Mouse (Mus musculus): Measurements from ENCODE around the gene Gm42957. TPM values are rescaled to one million over a fixed set of nuclear protein-coding genes. Genes with fewer than 3 reads are reported as not detected.

Gene Gm42957
- total RNA-seq, 2 experiments from 2014 or later: 0.35 to 0.70 TPM

Other genes with a start within 250 kb of the Gm42957 start
- not detected for gene BC107364, start 183.2 kb upstream of the Gm42957 start, total RNA-seq (2021)
- gene Hfe2, start 110.3 kb upstream of the Gm42957 start, total RNA-seq (2021): under 1 TPM in 1 of 2 experiments, not detected in 1; 0.42 TPM
- 100 to 1,000 TPM; 539 to 784 TPM for gene Txnip, start 77.5 kb upstream of the Gm42957 start, total RNA-seq (2021)
- gene Gm16253, start 58.5 kb upstream of the Gm42957 start, total RNA-seq (2021): not detected
- 10 to 100 TPM; 35.5 to 38.8 TPM for gene Polr3gl, start 41.3 kb upstream of the Gm42957 start, total RNA-seq (2021)
- under 1 TPM; 0.76 to 0.77 TPM for gene Ankrd34a, start 38.8 kb upstream of the Gm42957 start, total RNA-seq (2021)
- gene Lix1l, start 34.3 kb upstream of the Gm42957 start, total RNA-seq (2021): 10 to 100 TPM; 24.4 to 39.1 TPM
- 10 to 100 TPM; 89.7 to 89.8 TPM for gene Rbm8a, start 5.5 kb upstream of the Gm42957 start, total RNA-seq (2021)
- 10 to 100 TPM; 41.3 to 45.6 TPM for gene Pex11b, start 98 bp upstream of the Gm42957 start, total RNA-seq (2021)
- gene Itga10, start 10.1 kb downstream of the Gm42957 start, total RNA-seq (2021): 1 to 10 TPM; 1.4 to 3.0 TPM
- gene Ankrd35, start 34.7 kb downstream of the Gm42957 start, total RNA-seq (2021): 1 to 10 TPM; 1.3 to 6.6 TPM
- 10 to 100 TPM; 19.7 to 20.1 TPM for gene Pias3, start 60.9 kb downstream of the Gm42957 start, total RNA-seq (2021)
- 1 to 10 TPM; 1.5 TPM for gene Nudt17, start 73.1 kb downstream of the Gm42957 start, total RNA-seq (2021)
- gene Polr3c, start 92.2 kb downstream of the Gm42957 start, total RNA-seq (2021): 10 to 100 TPM; 25.2 to 25.5 TPM
- 10 to 100 TPM; 37.5 to 39.0 TPM for gene Rnf115, start 92.2 kb downstream of the Gm42957 start, total RNA-seq (2021)
- under 1 TPM in 1 of 2 experiments, not detected in 1; 0.99 TPM for gene Pdzk1, start 193.8 kb downstream of the Gm42957 start, total RNA-seq (2021)
- gene Cd160, start 193.9 kb downstream of the Gm42957 start, total RNA-seq (2021): under 1 TPM; 0.36 to 0.54 TPM

All from adrenal gland, adult 18-20 months (tissue).